Mouse (Mus musculus) neutrophil, adult 83 days (primary cell): Measurements from ENCODE around the gene Wfdc18. TPM values are rescaled to one million over a fixed set of nuclear protein-coding genes. Genes with fewer than 3 reads are reported as not detected.

Experiments used
- total RNA-seq, 2 experiments: library from RNA; stranded (reverse); gene quantifications; one replicate each; pipeline ENCODE4 v1.2.4; 2023

Gene Wfdc18
- 1 to 10 TPM in 1 of 2 experiments, not detected in 1; 1.5 TPM for total RNA-seq

GRCm38 (mm10) chr11:83708715-83709114 is at the start of gene Wfdc18:
Gene Wfdc18 (plus strand): TSS chr11:83709015.

GRCm38 (mm10) chr11:83662204-83662603 is 46.6 kb upstream of the Wfdc18 start, which contains the start of gene Ccl4:
Gene Ccl4 (plus strand): TSS chr11:83662584.

GRCm38 (mm10) chr11:83703705-83704104 is 5.1 kb upstream of the Wfdc18 start, which contains the start of gene Wfdc17:
Gene Wfdc17 (plus strand): TSS chr11:83703991.

DNA sequence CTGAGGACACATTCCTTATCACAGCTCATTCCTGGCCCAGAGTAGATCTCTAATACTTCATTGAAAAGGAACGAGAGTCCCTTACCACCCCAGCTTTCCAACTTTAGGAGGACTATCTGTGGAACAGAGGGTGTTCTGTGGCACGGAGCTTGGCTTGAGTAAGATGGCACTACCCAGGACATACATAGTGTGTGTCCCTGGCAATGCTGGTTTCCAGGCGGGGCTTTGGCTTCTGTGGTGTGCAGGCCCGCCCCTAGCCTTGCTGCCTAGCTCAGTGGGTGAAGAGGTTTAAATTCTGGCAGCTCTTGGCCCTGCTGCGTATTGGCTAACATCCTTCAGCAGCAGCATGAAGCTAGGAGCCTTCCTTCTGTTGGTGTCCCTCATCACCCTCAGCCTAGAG is 37.9 kb downstream of the Wfdc18 start, which contains the start of gene Wfdc21:
TSS of gene Wfdc21 (plus strand) at position 260 of the 400 bp plus-strand sequence.

GRCm38 (mm10) chr11:83753581-83754181 is 44.9 kb downstream of the Wfdc18 start, which contains the start of gene Heatr6:
Gene Heatr6 (plus strand): TSS chr11:83753696.

Other genes starting within 250 kb of the Wfdc18 start
- gene Mmp28, start 245.9 kb upstream of the Wfdc18 start, total RNA-seq: 1 to 10 TPM; 2.5 TPM
- 10 to 100 TPM; 74.2 to 85.4 TPM for gene Taf15, start 235.9 kb upstream of the Wfdc18 start, total RNA-seq
- not detected for gene Heatr9, start 186.8 kb upstream of the Wfdc18 start, total RNA-seq
- 1 to 10 TPM in 1 of 2 experiments, under 1 TPM in 1; 0.99 to 2.0 TPM for gene Ccl5, start 178.5 kb upstream of the Wfdc18 start, total RNA-seq
- gene Ccl9, start 130.4 kb upstream of the Wfdc18 start, total RNA-seq: 100 to 1,000 TPM; 149 to 171 TPM
- gene Ccl6, start 115.9 kb upstream of the Wfdc18 start, total RNA-seq: 100 to 1,000 TPM; 752 to 851 TPM
- not detected for gene Rpl9-ps1, start 63.4 kb upstream of the Wfdc18 start, total RNA-seq
- 100 to 1,000 TPM in 1 of 2 experiments, 10 to 100 TPM in 1; 88.6 to 122 TPM for gene Ccl3, start 59.7 kb upstream of the Wfdc18 start, total RNA-seq
- gene Ccl4, start 46.4 kb upstream of the Wfdc18 start, total RNA-seq: 10 to 100 TPM; 17.5 to 20.5 TPM
- gene Wfdc17, start 5.0 kb upstream of the Wfdc18 start, total RNA-seq: 10 to 100 TPM; 28.0 to 34.8 TPM
- gene Wfdc21, start 37.9 kb downstream of the Wfdc18 start, total RNA-seq: 100 to 1,000 TPM; 660 to 716 TPM
- gene Heatr6, start 44.7 kb downstream of the Wfdc18 start, total RNA-seq: 10 to 100 TPM; 29.5 to 38.3 TPM
- gene Hnf1b, start 141.0 kb downstream of the Wfdc18 start, total RNA-seq: under 1 TPM in 1 of 2 experiments, not detected in 1; 0.18 TPM
- gene Ddx52, start 233.0 kb downstream of the Wfdc18 start, total RNA-seq: 10 to 100 TPM; 21.1 to 21.3 TPM